Mouse (Mus musculus) common myeloid progenitor, adult 5-6 weeks (primary cell): ENCODE measurements at regions not wholly inside any gene's neighbourhood (a gene's known extent, or its start where the extent isn't known, plus 50 kb on each side); places are given as distances from the start of the nearest gene placed in this dataset.

Experiments used
- ATAC-seq: replicated peaks from 2 replicates; pipeline ENCODE4 v1.8.0; 2016; ENCODE audit warnings: low read depth, mild to moderate bottlenecking, moderate TSS enrichment, inconsistent platforms; ENCODE audit not compliant: poor library complexity, severe bottlenecking

- ATAC-seq = 0 out of 2 replicates have a peak, but pooled peaks have one; percentile 18
These were observed 303.2 kb downstream of the Tmem38b start for GRCm38 (mm10) chr4:54128717-54129698.

DNA sequence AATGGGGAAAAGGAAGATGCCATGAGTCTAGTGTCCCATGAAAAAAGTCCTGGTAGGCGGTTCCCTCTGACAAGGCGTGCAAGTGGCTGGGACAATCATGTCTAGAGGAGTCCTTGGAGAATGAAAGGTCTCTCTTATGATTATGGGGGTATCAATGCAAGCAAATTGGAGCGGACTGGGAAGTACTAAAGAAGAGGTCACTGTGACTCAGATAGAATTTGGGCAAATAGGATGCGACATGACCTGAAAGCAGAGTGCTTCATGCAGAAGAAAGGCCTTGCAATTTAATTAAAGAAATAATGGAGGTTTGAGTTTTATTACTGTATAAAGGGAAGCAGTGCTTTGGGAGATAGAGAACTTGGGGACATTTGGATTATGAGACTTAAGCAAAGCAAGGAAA is 330.3 kb downstream of the Tmem38b start:
- ATAC-seq = no peak

- ATAC-seq = no peak
These were observed 335.6 kb downstream of the Tmem38b start for GRCm38 (mm10) chr4:54161337-54161993.

- ATAC-seq = no peak
These were observed 336.5 kb downstream of the Tmem38b start for GRCm38 (mm10) chr4:54162308-54162707.

GRCm38 (mm10) chr4:54170202-54170931 is 344.5 kb downstream of the Tmem38b start:
- no peak for ATAC-seq

GRCm38 (mm10) chr4:54184213-54184612 is 358.4 kb downstream of the Tmem38b start:
- no peak for ATAC-seq

DNA sequence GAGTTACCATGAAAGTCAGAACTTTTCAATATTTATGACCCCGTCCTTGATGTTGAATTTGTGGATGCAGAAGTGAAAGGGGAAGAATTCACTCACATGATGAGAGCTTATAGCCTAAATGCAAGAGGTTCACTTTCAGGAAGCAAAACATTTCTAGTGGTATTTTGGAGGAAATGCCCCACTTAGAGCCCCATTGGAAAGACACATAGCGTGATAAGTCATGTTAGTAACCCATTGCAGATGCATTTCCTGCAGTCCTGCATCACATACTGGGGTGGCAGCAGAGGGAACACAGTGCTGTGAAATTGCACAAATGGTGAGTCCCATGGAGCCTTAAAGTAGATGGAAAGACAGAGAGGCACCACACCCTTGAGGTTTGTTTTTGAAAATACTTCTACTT is 369.9 kb downstream of the Tmem38b start:
- ATAC-seq = peak; percentile 77

- no peak for ATAC-seq
These were observed 376.6 kb downstream of the Tmem38b start for GRCm38 (mm10) chr4:54202440-54202839.

DNA sequence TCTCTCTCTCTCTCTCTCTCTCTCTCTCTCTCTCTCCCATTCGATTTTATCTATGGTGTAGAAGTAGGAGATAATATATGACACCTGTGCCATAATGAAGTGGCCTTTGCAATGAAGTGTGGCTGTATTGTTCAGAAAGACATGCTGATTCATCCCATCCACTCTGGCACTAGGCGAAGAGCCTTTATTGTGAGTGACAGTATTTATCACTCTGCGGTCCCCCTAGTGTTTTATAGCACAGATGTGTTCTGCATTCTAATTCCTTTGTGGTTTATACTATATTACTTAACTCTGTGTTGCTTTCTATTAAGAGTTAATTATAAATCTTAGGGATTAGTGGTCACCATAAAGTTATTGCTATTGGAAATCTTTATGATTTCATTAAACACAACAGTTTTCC is 398.7 kb downstream of the Tmem38b start:
- ATAC-seq = no peak
